Mouse (Mus musculus) adrenal gland, adult 18-20 months (tissue): ENCODE data around the gene Ilkap. TPM values are rescaled to one million over a fixed set of nuclear protein-coding genes. Genes with fewer than 3 reads are reported as not detected.

Source experiments
- DNase-seq, 2 experiments: peaks; one replicate each; pipeline ENCODE4 v3.0.0; 2021 to 2022; ENCODE audit warnings: low spot score in 2 of 2
- total RNA-seq, 2 experiments: library from RNA; stranded (reverse); gene quantifications; 1 replicate in 1 of 2; 2 replicates in 1 of 2; pipeline ENCODE4 v1.2.3; 2021

Ilkap gene
- total RNA-seq, 2 experiments from 2014 or later: 93.7 to 121 TPM

DNA sequence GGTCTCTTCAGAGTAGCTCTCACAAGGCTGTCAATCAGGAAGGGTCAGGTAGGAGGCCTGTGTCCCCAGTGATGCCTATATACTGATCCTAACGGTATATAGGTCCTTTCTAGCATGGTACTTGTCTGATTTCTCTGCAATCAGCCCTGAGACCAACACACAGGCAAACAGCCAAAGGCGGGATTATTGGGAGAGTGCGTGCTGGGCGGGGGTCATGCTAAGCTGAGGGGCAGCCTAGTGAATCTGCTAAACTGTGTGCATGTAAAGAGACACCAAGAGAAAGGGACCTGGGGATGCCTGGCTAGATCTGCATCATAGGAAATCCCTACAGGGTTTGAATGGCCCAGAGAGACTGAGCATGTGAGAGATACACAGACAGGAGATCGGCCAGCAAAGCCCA is 16.7 kb upstream of the Ilkap start:
- no peak for DNase-seq

DNA sequence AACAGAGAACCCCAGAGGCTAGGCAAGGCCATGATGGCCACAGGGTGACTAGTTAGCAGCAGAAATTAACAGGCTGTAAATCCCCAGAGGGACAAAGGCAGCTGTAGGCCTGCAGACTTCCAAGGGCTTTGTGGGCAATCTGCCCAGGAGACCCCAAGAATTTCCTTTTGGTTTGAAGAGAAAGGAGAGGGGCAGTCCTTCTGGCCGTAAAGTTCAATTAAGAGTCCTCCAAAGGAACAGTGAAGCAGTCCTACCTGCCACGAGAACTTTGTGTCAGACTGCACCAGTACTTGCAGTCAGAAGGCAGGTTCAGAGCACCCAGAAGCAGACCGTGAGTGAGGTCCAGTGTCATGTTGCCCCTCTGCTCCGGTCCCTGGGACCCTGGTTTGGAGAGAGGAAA is 16.3 kb upstream of the Ilkap start:
- DNase-seq: no peak

DNA sequence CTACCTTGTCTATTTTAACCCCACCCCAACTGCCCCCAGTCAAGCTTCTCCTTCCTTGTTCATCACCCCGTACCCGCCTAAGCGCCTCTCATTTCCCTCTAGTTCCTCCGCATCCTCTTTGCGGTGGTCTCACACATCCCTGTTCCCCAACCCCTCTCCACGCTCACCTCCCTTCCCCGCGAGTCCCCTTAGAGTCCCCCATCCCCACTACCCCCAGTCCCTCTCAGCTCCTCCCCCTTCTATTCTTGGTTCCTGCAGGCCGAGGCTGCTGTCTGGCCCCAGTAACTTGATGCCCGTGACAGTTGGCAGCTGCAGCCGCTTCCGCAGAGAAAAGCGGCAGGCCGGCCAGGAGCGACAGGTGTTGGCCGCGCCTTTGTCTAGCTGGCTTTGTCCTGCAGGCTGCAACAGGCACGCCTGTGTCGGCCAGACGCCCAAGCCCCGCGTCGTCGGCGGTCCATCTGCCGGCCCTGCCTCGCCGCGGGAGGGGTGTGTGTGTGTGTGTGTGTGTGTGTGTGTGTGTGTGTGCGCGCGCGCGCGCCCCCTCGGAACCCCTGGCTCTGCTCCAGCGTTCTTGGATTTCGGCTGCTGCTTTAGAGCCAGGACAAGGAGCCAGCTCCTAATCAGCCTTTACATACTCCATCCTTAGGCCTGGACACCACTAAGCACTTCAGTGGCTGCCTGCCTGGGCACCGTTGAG is 15.4 kb upstream of the Ilkap start, which contains the start of gene Hes6:
TSS of gene Hes6 (minus strand) at position 141 of the 697 bp plus-strand sequence.
- DNase-seq: peak; percentile 55 to 60

- DNase-seq: no peak
These were observed 14.9 kb upstream of the Ilkap start for GRCm38 (mm10) chr1:91413536-91413897.

DNA sequence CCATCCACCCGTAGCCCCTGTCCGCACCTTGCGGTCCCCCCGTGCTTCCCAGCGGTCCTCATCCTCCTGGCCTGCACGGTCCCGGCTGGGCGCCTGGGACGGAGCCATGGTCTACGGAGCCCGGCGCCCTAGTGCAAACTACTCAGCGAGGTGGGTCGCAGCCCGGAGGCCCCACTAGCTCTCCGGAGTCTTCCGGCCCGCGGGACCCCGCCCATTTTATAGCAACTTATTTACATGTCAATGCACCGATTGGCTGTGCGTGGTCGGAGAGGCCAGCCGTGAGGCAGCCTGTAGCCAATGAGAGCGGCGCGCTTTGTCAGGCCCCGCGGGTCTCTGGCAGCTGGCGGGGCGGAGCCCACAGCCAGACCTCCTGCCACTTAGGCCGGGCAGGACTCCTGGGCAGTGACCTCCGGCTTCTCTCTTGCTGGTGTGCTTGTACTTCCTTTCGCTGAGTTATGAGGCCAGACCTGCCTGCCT is 14.5 kb upstream of the Ilkap start:
- DNase-seq: peak; percentile 85 to 87

DNA sequence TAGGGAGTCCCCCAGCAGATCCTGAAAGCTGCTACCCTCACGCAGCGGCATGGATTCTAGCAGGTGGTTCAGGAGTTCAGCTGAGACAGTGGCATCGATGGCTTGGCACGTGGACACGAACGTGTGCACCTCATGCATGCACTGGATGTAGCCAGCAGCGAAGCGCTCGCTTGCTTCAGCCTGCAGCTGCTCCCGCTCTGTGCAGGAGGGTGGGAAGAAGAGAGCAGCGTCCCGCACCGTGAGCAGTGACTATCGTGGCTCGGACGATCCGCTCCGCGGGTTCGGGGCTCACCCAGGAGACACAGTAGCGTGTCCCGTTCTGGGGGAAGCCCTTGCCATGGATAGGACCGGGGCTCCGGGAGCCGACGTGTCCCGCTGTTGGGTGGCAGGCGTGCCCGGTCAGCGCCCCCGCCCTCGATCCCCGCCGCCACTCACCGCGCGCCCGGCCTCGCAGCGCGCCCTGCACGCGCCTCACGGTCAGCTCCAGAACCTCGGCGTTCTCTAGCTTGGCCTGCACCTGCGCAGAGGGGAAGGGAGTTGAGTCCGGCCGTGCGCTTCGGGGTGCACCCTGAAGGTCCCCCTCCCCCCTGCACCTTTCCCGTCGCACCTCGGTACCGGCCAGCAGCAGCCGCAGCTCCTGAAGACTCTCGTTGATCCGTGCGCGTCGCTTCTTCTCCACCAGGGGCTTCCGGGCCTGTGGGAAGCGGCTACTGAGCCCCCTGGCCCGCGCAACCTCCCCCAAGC is 13.8 kb upstream of the Ilkap start:
- DNase-seq: peak in 1 of 2 experiments; percentile 53

GRCm38 (mm10) chr1:91411631-91412285 is 13.1 kb upstream of the Ilkap start:
- DNase-seq: no peak

DNA sequence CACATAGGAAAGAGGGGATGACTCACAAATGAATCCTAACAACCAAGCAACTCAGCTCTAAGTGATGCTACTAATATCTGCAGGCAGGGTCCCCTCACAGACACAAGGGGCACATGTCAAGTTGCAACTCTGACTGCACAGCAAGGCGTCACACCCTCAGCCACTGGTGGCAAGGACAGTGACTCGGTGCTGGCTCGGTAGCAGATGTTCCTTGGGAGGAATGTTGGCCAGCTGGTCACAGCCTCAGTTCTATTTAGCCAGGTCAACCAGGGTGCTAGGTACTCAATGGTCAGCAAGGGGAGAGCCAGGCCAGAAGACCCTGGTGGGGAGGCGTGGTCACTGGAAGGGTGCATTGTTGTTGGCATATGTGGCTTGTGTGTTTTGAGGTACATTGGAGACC is 9.2 kb upstream of the Ilkap start:
- no peak for DNase-seq

DNA sequence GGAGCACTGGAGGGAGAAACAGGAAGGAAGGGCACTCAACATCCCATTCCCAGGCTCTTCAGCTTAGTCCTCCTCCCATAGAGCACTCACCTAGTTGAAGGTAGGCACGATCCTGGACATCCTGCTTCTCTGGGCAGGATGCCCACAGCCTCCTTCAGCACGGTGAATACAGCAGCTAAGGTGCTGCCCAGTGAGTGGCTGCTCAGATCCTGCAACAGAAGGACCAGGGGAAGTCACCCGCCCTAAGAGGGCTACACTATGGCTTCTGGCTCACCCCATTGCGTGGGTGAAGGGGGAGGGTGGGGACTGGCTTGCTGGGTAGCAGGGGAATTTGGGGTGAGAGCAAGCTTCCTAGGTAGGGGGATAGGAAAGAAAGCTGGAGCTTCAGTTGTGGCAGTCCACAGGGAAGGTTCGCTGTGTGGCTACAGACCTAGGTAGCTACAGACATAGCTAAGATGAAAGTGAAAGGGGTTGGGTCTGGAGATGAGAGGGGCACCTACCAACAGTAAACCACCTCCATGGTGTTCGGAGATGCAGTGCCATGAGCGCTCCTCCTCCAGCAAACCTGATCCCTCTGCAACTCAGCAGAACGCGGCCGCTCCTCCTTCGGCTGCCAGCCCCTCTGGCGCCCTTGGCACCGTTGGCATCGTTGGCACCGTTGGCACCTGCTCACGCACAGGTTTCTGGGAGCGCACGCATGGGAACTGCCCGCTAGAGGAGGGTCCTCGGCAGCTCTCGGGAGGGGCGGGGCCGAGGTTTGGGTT is 7.0 kb upstream of the Ilkap start:
- DNase-seq: no peak

DNA sequence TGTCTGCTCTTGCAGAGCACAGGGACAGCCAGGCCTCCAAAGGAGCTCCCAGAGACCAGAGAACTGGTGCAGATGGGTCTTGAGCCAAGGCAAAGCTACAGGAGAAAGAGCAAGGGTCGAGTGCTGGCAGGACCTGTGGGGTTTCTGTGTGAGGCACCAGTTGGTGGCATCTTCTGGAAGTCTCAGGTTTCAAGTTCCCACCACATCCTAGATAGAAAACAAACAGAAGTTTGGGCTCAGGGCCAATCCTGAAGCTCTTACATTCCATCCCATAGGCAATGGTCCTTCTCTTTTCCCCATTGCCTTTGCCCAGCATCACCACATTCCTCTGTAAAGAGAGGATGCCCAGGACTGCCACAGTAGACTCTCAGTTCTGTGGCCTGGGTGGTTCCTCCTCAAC is 6.4 kb upstream of the Ilkap start:
- no peak for DNase-seq

DNA sequence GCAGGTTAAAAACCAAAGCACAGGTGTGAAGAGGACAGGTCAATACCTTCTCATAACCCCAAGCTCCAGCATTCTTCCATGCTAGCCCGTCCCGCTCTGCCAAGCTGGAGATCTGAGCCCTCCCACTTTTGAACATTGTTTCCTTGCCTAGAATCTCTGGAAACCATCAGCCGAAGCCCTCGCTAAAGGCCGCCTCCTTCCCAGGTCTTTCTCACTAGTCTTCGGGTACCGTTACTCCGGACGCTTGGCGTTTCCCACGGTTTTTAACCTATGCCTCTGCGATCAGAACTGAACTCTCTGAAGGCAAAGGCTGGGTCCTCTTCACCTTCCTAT is 722 bp downstream of the Ilkap start:
- DNase-seq: no peak

DNA sequence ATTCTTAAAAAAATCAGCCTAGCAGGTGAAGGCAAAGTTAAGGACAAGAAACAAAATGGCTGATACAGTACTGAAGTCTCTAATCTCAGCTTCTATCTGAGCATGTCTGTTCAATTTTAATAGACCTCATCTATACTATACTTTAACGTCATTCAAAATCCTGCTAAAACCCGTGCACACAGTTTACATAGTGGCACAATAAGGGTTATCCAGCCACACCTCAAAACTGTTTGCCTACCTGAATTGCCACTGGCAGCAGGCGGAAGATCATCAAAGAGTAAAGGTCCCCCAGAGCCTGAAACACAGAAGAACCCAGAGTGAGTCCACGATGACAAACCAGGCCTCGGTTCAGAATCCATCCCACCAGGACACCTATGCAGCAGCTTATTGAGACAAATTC is 8.2 kb downstream of the Ilkap start:
- no peak for DNase-seq

- DNase-seq: no peak
These were observed 17.5 kb downstream of the Ilkap start for GRCm38 (mm10) chr1:91381091-91381471.

DNA sequence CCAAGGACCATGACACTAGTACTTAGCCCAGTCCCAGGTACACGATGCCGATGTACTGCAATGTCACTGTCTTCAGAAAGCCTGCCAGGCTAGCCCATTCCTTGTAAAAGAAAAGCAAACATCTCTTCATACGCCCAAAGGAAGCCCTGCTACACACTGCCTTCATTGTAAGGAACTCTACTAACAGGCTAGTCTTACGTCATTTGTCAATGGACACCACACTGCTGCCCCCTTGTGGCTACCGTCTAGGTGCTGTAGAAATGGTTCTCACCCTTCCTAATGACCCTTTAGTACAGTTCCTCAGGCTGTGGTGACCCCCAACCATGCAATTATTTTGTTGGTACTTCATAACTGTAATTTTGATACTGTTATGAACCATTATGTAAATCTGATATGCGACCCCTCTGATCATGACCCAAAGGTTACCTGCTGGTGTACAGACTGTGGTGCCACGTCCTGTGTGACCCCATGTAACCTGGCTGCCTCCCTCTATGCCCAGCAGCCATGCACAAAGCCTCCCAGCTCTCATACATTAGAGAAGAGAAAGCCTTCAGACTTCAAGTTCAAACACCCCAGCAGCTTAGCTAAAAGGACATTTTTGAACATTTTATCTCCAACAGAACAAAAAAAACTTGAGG is 18.0 kb downstream of the Ilkap start:
- DNase-seq: peak; percentile 68 to 77

- DNase-seq: no peak
These were observed 25.2 kb downstream of the Ilkap start for GRCm38 (mm10) chr1:91373414-91373835.

GRCm38 (mm10) chr1:91370055-91370454 is 28.6 kb downstream of the Ilkap start:
- peak in 1 of 2 experiments; percentile 36 for DNase-seq

DNA sequence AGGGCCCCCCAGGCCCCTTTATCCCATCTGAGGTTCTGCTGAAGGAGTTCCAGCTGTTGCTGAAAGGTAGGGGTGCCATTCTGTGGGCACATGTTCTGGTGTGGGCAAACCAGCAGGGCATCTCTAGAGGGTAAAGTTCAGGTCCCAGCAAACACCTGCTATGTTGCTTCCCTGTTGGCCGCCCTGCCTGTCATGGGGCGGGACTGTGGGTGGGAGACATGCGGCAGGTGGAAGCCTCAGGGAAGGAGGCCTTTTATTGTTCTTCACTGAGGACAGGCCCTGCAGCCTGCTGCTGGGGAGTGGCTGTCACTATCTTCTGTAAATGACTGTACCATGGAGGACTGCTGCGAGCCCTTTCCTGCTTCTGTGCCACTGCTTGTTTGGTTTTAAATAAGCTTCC is 29.2 kb downstream of the Ilkap start:
- DNase-seq: no peak

GRCm38 (mm10) chr1:91367295-91367694 is 31.3 kb downstream of the Ilkap start:
- no peak for DNase-seq

- DNase-seq: peak; percentile 74 to 80
These were observed 32.2 kb downstream of the Ilkap start, which contains the start of gene Erfe for GRCm38 (mm10) chr1:91366215-91367108. TSS of gene Erfe (plus strand) at chr1:91366430.

- DNase-seq: no peak
These were observed 32.8 kb downstream of the Ilkap start for GRCm38 (mm10) chr1:91365816-91366214.
